Mouse (Mus musculus) neural tube, embryonic 14.5 days (tissue): ENCODE data around the gene Upf2. TPM values are rescaled to one million over a fixed set of nuclear protein-coding genes. Genes with fewer than 3 reads are reported as not detected.
A peak's percentile ranks its signal among the peaks of the same experiment; 100 is the strongest.
"Not testable (repeated sequence)": the region's sequence is repeated elsewhere in the genome, so short reads cannot be mapped to it uniquely, and the experiment has no call there.

Source experiments
- ATAC-seq: fragments of 200-750 bp; cut with Nextera tagmentation; 2 replicates; pipeline ENCODE4 v1.8.0; 2017; ENCODE audit warnings: low read depth, mild to moderate bottlenecking, moderate TSS enrichment, moderate library complexity
- H3K27ac ChIP-seq: fragments of 300-500 bp; sonication (generic); 2 replicates; pipeline ENCODE4 v1.5.1; 2014; ENCODE audit warnings: low read depth, mild to moderate bottlenecking, control low read depth, low read length, moderate library complexity, mixed read lengths
- H3K27me3 ChIP-seq: fragments of 300-500 bp; sonication (generic); 2 replicates; pipeline ENCODE4 v1.6.1; 2014; ENCODE audit warnings: low read length; ENCODE audit not compliant: control insufficient read depth, insufficient read depth
- H3K36me3 ChIP-seq: fragments of 300-500 bp; sonication (generic); 2 replicates; pipeline ENCODE4 v1.6.1; 2014; ENCODE audit warnings: low read length, mixed read lengths; ENCODE audit not compliant: control insufficient read depth, insufficient read depth
- H3K4me1 ChIP-seq: fragments of 300-500 bp; sonication (generic); 2 replicates; pipeline ENCODE4 v1.6.1; 2014; ENCODE audit warnings: low read length; ENCODE audit not compliant: control insufficient read depth, insufficient read depth
- H3K4me2 ChIP-seq: fragments of 300-500 bp; sonication (generic); 2 replicates; pipeline ENCODE4 v1.6.1; 2014; ENCODE audit warnings: mild to moderate bottlenecking, low read depth, low read length, control low read depth
- H3K4me3 ChIP-seq: fragments of 300-500 bp; sonication (generic); 2 replicates; pipeline ENCODE4 v1.5.1; 2014; ENCODE audit warnings: low read depth, low read length, control low read depth, mixed read lengths
- H3K9ac ChIP-seq: fragments of 300-500 bp; sonication (generic); replicated peaks from 2 replicates; pipeline ENCODE4 v1.6.1; 2014; ENCODE audit warnings: low read depth, mild to moderate bottlenecking, control low read depth, low read length, mixed read lengths
- H3K9me3 ChIP-seq: fragments of 300-500 bp; sonication (generic); 2 replicates; pipeline ENCODE4 v1.6.1; 2016; ENCODE audit warnings: low read length; ENCODE audit not compliant: control insufficient read depth
- WGBS: fragments of 180-500 bp; shearing (Covaris S2); extraction: QIAGEN DNeasy Blood & Tissue Kit; methylation state at CpG from one replicate; pipeline ENCODE4 v1.1.7; 2014; 5-methylcytosine and 5-hydroxymethylcytosine counted together
- polyA plus RNA-seq: library from polyadenylated mRNA; unstranded; fragments of >200 nt; fragmentation: Nextera tagmentation; extraction: Ambion mirVana; gene quantifications from 2 replicates; pipeline ENCODE4 v1.2.1, GENCODE M21; 2014

Upf2 gene
- polyA plus RNA-seq, 1 experiment from 2014 or later, result 10.4 TPM

- no peaks in the 10 kb centered on the region for H3K4me1 ChIP-seq
- H3K27me3 ChIP-seq, result no peaks in the 10 kb centered on the region
- no peak overlapping the region for H3K27ac ChIP-seq
- WGBS, result 81% methylated on average over 19 of the region's 19 CpGs
- H3K4me3 ChIP-seq, result no peak overlapping the region
- no peaks in the 10 kb centered on the region for H3K9me3 ChIP-seq
- no peak; the same call in 1 of the 2 replicates for ATAC-seq
- no peaks in the 10 kb centered on the region for H3K36me3 ChIP-seq
- no peak overlapping the region for H3K9ac ChIP-seq
- H3K4me2 ChIP-seq, result no peak overlapping the region
Observed at GRCm38 (mm10) chr2:6085622-6086530, 134.6 kb downstream of the Upf2 start.

DNA sequence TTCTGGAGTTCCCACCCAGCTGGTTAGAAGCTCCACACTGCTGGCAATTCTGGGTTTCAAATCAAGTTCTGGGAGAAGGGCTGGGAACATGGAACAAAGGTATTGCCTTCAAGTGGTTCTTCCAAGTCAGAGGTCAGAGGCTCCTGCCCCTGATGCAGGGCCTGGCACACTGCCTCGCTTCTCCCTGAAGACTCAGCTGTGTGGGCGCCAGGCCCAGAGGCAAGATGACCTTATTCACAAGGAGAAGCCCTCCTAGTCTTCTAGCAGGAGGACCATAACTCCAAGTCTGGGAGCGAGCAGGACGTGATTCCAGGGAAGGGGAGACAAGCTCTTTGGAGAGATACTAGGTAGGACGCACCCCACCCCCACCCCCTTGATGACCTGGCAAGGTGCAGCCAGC is 135.9 kb downstream of the Upf2 start:
- no peak overlapping the region for H3K4me3 ChIP-seq

GRCm38 (mm10) chr2:6089941-6090340 is 138.7 kb downstream of the Upf2 start:
- not testable (repeated sequence) for H3K27me3 ChIP-seq, H3K36me3 ChIP-seq, H3K9me3 ChIP-seq, H3K4me3 ChIP-seq, H3K27ac ChIP-seq, H3K4me2 ChIP-seq, H3K4me1 ChIP-seq, ATAC-seq, H3K9ac ChIP-seq
- WGBS, result 86% methylated on average over 16 of the region's 16 CpGs

More for the DNA sequence above, 135.9 kb downstream of the Upf2 start:
- no peak for ATAC-seq
- WGBS, result 95% methylated on average over 5 of the region's 5 CpGs
- Histone ChIP-seq H3K27ac (no peak overlapping the region), H3K27me3 (no peaks in the 10 kb centered on the region), H3K9me3 (no peaks in the 10 kb centered on the region), H3K9ac (no peak overlapping the region), H3K36me3 (no peaks in the 10 kb centered on the region), H3K4me2 (no peak overlapping the region), H3K4me1 (no peaks in the 10 kb centered on the region)

GRCm38 (mm10) chr2:6097113-6097716 is 145.9 kb downstream of the Upf2 start:
- Histone ChIP-seq H3K9ac (no peak overlapping the region), H3K27ac (no peak overlapping the region), H3K4me1 (no peaks in the 10 kb centered on the region), H3K36me3 (no peaks in the 10 kb centered on the region), H3K9me3 (no peaks in the 10 kb centered on the region), H3K27me3 (no peaks in the 10 kb centered on the region), H3K4me3 (no peak overlapping the region), H3K4me2 (no peak overlapping the region)
- no peak for ATAC-seq
- WGBS, result 81% methylated on average over 7 of the region's 7 CpGs

- Histone ChIP-seq H3K9ac (no peak overlapping the region), H3K9me3 (no peaks in the 10 kb centered on the region), H3K27me3 (no peaks in the 10 kb centered on the region), H3K4me2 (no peak overlapping the region), H3K36me3 (no peaks in the 10 kb centered on the region), H3K4me1 (no peaks in the 10 kb centered on the region), H3K27ac (no peak overlapping the region), H3K4me3 (no peak overlapping the region)
- WGBS, result 43% methylated on average over 6 of the region's 6 CpGs
- ATAC-seq, result no peak
Observed at GRCm38 (mm10) chr2:6098924-6099323, 147.7 kb downstream of the Upf2 start.

- Histone ChIP-seq H3K9me3 (no peaks in the 10 kb centered on the region), H3K4me2 (no peak overlapping the region), H3K4me1 (no peaks in the 10 kb centered on the region), H3K4me3 (no peak overlapping the region), H3K36me3 (no peaks in the 10 kb centered on the region), H3K27ac (no peak overlapping the region), H3K9ac (no peak overlapping the region), H3K27me3 (no peaks in the 10 kb centered on the region)
- ATAC-seq, result no peak
- 80% methylated on average over 9 of the region's 9 CpGs for WGBS
Observed at GRCm38 (mm10) chr2:6099443-6099842, 148.2 kb downstream of the Upf2 start.

GRCm38 (mm10) chr2:6100027-6100749 is 148.9 kb downstream of the Upf2 start:
- peak; percentile 89 for ATAC-seq
- H3K4me3 ChIP-seq, result peak overlapping the region; percentile 43
- H3K9ac ChIP-seq, result peak overlapping the region; percentile 48
- H3K9me3 ChIP-seq, result no peaks in the 10 kb centered on the region
- 8% methylated on average over 51 of the region's 51 CpGs for WGBS
- no peak overlapping the region for H3K27ac ChIP-seq
- H3K4me1 ChIP-seq, result no peaks in the 10 kb centered on the region
- no peaks in the 10 kb centered on the region for H3K27me3 ChIP-seq
- H3K4me2 ChIP-seq, result peak overlapping the region; percentile 91
- no peaks in the 10 kb centered on the region for H3K36me3 ChIP-seq

DNA sequence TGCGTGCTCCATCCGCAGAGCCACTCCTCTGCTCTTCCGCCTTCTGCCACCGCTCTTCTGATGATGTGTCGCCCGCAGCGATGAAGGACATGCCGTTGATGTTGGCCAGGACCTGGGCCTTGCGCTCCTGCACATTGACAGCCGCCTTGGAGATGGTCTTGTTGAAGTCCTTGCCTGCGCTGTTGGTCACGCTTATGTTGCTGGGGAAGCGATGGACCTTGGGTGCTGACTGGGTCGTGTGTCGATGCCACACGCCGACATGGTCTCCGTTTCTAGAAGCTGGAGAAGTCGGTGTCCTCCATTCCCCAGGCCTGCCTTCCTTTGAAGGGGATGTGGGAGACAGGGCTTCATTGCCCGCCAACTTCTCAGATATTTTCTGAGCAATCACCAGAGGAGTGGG is 149.5 kb downstream of the Upf2 start:
- Histone ChIP-seq H3K4me3 (peak overlapping the region; percentile 43), H3K36me3 (no peaks in the 10 kb centered on the region), H3K9ac (peak overlapping the region; percentile 48), H3K9me3 (no peaks in the 10 kb centered on the region), H3K27ac (no peak overlapping the region), H3K4me1 (no peaks in the 10 kb centered on the region), H3K27me3 (no peaks in the 10 kb centered on the region), H3K4me2 (peak overlapping the region; percentile 91)
- 38% methylated on average over 20 of the region's 20 CpGs for WGBS
- ATAC-seq, result no peak; the same call in 1 of the 2 replicates

- no peak overlapping the region for H3K4me2 ChIP-seq
- H3K9me3 ChIP-seq, result no peaks in the 10 kb centered on the region
- H3K4me3 ChIP-seq, result no peak overlapping the region
- no peaks in the 10 kb centered on the region for H3K4me1 ChIP-seq
- no peaks in the 10 kb centered on the region for H3K36me3 ChIP-seq
- H3K27me3 ChIP-seq, result no peaks in the 10 kb centered on the region
- WGBS, result 90% methylated on average over 2 of the region's 2 CpGs
- H3K9ac ChIP-seq, result no peak overlapping the region
- ATAC-seq, result no peak
- H3K27ac ChIP-seq, result no peak overlapping the region
Observed at GRCm38 (mm10) chr2:6105437-6105836, 154.2 kb downstream of the Upf2 start.
